Mouse (Mus musculus): ENCODE measurements at regions not wholly inside any gene's neighbourhood (a gene's known extent, or its start where the extent isn't known, plus 50 kb on each side); places are given as distances from the start of the nearest gene placed in this dataset.
"Not testable (repeated sequence)": the region's sequence is repeated elsewhere in the genome, so short reads cannot be mapped to it uniquely, and the experiment has no call there.

GRCm38 (mm10) chr4:4305740-4306249 is 228.5 kb upstream of the Sdr16c6 start:
- no peak for DNase-seq
- no peak overlapping the region for H3K4me3 ChIP-seq (replicated peaks; ENCODE audit: extremely low read depth, low read depth, low read length)
- TF ChIP-seq POLR2A (IDR thresholded peaks at IDR 0.05; ENCODE audit: borderline replicate concordance, extremely low read depth, low read depth, low read length) (no peak), CTCF (IDR thresholded peaks at IDR 0.05; ENCODE audit: insufficient read depth, low read length) (no peak)
- no peaks in the 10 kb centered on the region for H3K4me1 ChIP-seq (ENCODE audit: control insufficient read depth, insufficient read depth, low read length)

GRCm38 (mm10) chr4:4304666-4305065 is 227.3 kb upstream of the Sdr16c6 start:
- H3K4me3 ChIP-seq (replicated peaks; ENCODE audit: extremely low read depth, low read depth, low read length), result no peak overlapping the region
- no peak for TF ChIP-seq POLR2A (IDR thresholded peaks at IDR 0.05; ENCODE audit: borderline replicate concordance, extremely low read depth, low read depth, low read length)
- TF ChIP-seq CTCF (IDR thresholded peaks at IDR 0.05; ENCODE audit: insufficient read depth, low read length), result no peak
- no peaks in the 10 kb centered on the region for H3K4me1 ChIP-seq (ENCODE audit: control insufficient read depth, insufficient read depth, low read length)
- WGBS, result 52% methylated on average over 1 of the region's 1 CpGs
- DNase-seq, result no peak

- TF ChIP-seq CTCF (IDR thresholded peaks at IDR 0.05; ENCODE audit: insufficient read depth, low read length) (no peak), POLR2A (IDR thresholded peaks at IDR 0.05; ENCODE audit: borderline replicate concordance, extremely low read depth, low read depth, low read length) (no peak)
- Histone ChIP-seq H3K4me3 (replicated peaks; ENCODE audit: extremely low read depth, low read depth, low read length) (no peak overlapping the region), H3K4me1 (ENCODE audit: control insufficient read depth, insufficient read depth, low read length) (no peaks in the 10 kb centered on the region)
- no peak for DNase-seq
- 77% methylated on average over 10 of the region's 10 CpGs for WGBS
Observed at GRCm38 (mm10) chr4:4300189-4300879, 223.0 kb upstream of the Sdr16c6 start.

GRCm38 (mm10) chr4:4299631-4300030 is 222.3 kb upstream of the Sdr16c6 start:
- no peaks in the 10 kb centered on the region for H3K4me1 ChIP-seq (ENCODE audit: control insufficient read depth, insufficient read depth, low read length)
- TF ChIP-seq CTCF (IDR thresholded peaks at IDR 0.05; ENCODE audit: insufficient read depth, low read length), result 0 out of 2 replicates have a peak, but pooled peaks have one; percentile 8
- TF ChIP-seq POLR2A (IDR thresholded peaks at IDR 0.05; ENCODE audit: borderline replicate concordance, extremely low read depth, low read depth, low read length), result no peak
- no peak overlapping the region for H3K4me3 ChIP-seq (replicated peaks; ENCODE audit: extremely low read depth, low read depth, low read length)
- DNase-seq, result no peak
- WGBS, result 18% methylated on average over 1 of the region's 1 CpGs

GRCm38 (mm10) chr4:4249601-4250000 is 172.3 kb upstream of the Sdr16c6 start:
- TF ChIP-seq POLR2A (IDR thresholded peaks at IDR 0.05; ENCODE audit: borderline replicate concordance, extremely low read depth, low read depth, low read length), result no peak
- TF ChIP-seq CTCF (IDR thresholded peaks at IDR 0.05; ENCODE audit: insufficient read depth, low read length), result no peak
- Histone ChIP-seq H3K4me3 (replicated peaks; ENCODE audit: extremely low read depth, low read depth, low read length) (no peak overlapping the region), H3K4me1 (ENCODE audit: control insufficient read depth, insufficient read depth, low read length) (no peaks in the 10 kb centered on the region)
- DNase-seq, result no peak
- 91% methylated on average over 2 of the region's 2 CpGs for WGBS

- 49% methylated on average over 4 of the region's 4 CpGs for WGBS
- TF ChIP-seq POLR2A (IDR thresholded peaks at IDR 0.05; ENCODE audit: borderline replicate concordance, extremely low read depth, low read depth, low read length) (no peak), CTCF (IDR thresholded peaks at IDR 0.05; ENCODE audit: insufficient read depth, low read length) (no peak)
Observed at GRCm38 (mm10) chr4:4247669-4248068, 170.3 kb upstream of the Sdr16c6 start.

GRCm38 (mm10) chr4:4242306-4242980 is 165.1 kb upstream of the Sdr16c6 start:
- DNase-seq; H3K4me3 ChIP-seq (replicated peaks; ENCODE audit: extremely low read depth, low read depth, low read length); H3K4me1 ChIP-seq (ENCODE audit: control insufficient read depth, insufficient read depth, low read length): not testable (repeated sequence)
- WGBS, result 76% methylated on average over 15 of the region's 15 CpGs

More at GRCm38 (mm10) chr4:4247669-4248068, 170.3 kb upstream of the Sdr16c6 start:
- Histone ChIP-seq H3K4me1 (ENCODE audit: control insufficient read depth, insufficient read depth, low read length) (no peaks in the 10 kb centered on the region), H3K4me3 (replicated peaks; ENCODE audit: extremely low read depth, low read depth, low read length) (no peak overlapping the region)
- no peak for DNase-seq

- DNase-seq, result no peak
- 16% methylated on average over 1 of the region's 1 CpGs for WGBS
- no peak overlapping the region for H3K4me3 ChIP-seq (replicated peaks; ENCODE audit: extremely low read depth, low read depth, low read length)
- H3K4me1 ChIP-seq (ENCODE audit: control insufficient read depth, insufficient read depth, low read length), result no peaks in the 10 kb centered on the region
- no peak for TF ChIP-seq CTCF (IDR thresholded peaks at IDR 0.05; ENCODE audit: insufficient read depth, low read length)
- TF ChIP-seq POLR2A (IDR thresholded peaks at IDR 0.05; ENCODE audit: borderline replicate concordance, extremely low read depth, low read depth, low read length), result no peak
Observed at GRCm38 (mm10) chr4:4226209-4226608, 148.9 kb upstream of the Sdr16c6 start.

- 66% methylated on average over 2 of the region's 2 CpGs for WGBS
- TF ChIP-seq POLR2A (IDR thresholded peaks at IDR 0.05; ENCODE audit: borderline replicate concordance, extremely low read depth, low read depth, low read length) (no peak), CTCF (IDR thresholded peaks at IDR 0.05; ENCODE audit: insufficient read depth, low read length) (no peak)
- no peak for DNase-seq
- Histone ChIP-seq H3K4me1 (ENCODE audit: control insufficient read depth, insufficient read depth, low read length) (no peaks in the 10 kb centered on the region), H3K4me3 (replicated peaks; ENCODE audit: extremely low read depth, low read depth, low read length) (no peak overlapping the region)
Observed at GRCm38 (mm10) chr4:4219701-4220100, 142.4 kb upstream of the Sdr16c6 start.

- WGBS, result 78% methylated on average over 2 of the region's 2 CpGs
- no peaks in the 10 kb centered on the region for H3K4me1 ChIP-seq (ENCODE audit: control insufficient read depth, insufficient read depth, low read length)
- no peak for DNase-seq
- no peak overlapping the region for H3K4me3 ChIP-seq (replicated peaks; ENCODE audit: extremely low read depth, low read depth, low read length)
- TF ChIP-seq CTCF (IDR thresholded peaks at IDR 0.05; ENCODE audit: insufficient read depth, low read length), result no peak
- TF ChIP-seq POLR2A (IDR thresholded peaks at IDR 0.05; ENCODE audit: borderline replicate concordance, extremely low read depth, low read depth, low read length), result no peak
Observed at GRCm38 (mm10) chr4:4211892-4212291, 134.6 kb upstream of the Sdr16c6 start.
